Mouse (Mus musculus): ENCODE data around the gene Prkcg. TPM values are rescaled to one million over a fixed set of nuclear protein-coding genes. Genes with fewer than 3 reads are reported as not detected.

The Prkcg gene
- not detected for polyA plus RNA-seq (2017; shearing (Covaris generic))

DNA sequence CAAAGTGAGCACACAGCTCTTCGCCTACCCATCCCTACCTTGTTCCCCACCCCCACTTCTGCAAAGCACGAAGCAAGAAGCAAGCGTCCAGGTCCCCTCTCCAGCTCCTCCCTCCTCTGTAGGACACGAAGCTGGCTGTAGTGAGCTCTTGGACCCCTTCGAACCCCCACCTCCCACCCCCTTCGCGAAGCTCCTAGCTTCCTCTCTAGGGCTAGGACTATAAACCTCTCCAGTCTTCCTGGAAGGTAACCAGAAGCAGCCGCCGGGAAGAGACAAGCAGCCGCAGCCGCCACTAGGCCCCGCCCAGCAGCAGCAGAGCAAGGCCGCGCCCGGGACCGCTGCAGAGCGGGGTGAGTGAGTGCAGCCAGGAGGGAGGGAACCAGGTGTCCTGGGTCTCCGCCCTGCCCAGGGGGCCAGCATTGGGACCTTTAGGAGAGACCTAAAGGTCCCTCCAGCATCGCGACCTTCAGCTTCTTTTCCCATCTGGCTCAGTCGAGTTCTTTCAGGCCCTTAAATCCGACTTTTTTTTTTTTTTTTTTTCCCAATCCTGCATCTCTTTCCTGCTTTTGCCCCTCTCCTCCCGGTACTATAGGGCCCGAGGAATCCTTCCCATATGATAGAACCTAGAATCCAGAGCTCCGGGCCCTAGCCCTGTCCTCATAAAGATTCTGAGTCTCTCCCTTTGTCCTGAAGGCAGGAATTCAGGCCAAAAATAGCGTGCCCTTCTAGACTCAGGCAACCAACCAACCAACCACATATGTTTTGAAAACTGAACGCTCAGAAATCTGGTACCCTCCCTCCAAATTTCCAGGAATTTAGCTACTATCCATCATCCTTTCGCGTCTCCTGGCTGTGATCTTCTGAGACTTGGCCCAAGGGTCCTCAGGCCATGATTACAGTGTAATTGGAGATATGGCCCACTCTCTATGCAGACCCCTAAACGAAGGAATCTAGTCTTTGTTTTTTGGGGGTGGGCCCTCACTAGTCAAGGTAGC lies at the start of gene Prkcg, which contains the start of gene Myadm:
Gene Prkcg (plus strand): TSS at position 204 of the 995 bp plus-strand sequence.
Gene Myadm (plus strand): TSS at position 105 of the 995 bp plus-strand sequence.

DNA sequence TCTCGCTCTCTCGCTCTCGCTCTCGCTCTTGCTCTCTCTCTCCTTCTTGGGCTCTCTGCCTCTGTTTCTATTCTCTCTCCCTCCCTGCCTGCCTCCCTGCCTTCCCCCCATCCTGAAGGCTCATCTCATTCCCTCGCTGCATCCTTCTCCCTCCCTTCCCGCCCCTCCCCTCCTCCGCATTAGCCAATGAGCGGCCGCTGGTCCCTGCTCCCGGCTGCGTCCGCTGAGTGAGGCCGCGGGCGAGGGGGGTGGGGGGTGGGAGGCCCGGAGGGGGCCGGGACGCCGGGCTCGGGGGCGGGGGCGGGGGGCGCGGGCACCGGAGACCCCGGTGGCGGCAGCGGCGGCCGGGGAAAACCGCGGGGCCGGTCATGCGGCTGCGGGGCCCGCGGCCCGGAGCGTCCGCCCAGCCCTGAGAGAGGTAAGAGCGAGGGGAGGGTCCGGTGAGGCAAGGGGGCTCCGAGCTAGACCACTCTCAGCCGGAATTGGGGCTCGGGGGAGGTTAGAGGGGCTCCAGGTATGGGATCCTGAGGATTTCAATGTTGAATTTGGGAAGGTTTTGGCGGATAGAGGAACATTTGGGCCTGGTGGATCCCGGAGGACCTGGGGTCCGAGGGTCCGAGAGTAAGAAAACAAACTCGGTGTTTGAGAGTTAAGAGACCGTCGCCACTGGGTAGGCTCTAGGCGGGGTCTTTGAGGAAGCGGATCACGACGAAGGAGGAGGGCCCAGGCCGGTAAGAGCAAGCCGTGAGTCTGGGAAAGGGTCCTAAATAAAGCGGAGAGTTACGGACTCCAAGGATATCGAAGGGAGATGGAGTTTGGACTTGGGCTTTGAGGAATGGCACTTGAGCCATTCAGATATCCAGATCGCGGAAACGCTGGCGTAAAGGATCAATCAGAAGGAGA lies 43.9 kb downstream of the Prkcg start, which contains the start of gene Cacng7:
Gene Cacng7 (plus strand): TSS at position 337 of the 903 bp plus-strand sequence.

Other genes starting within 250 kb of the Prkcg start
- gene AU018091, start 120.0 kb upstream of the Prkcg start, polyA plus RNA-seq (2017; shearing (Covaris generic)): 0.07 TPM
- gene Nlrp12, start 39.4 kb upstream of the Prkcg start, polyA plus RNA-seq (2017; shearing (Covaris generic)): not detected
- gene Myadm, start 99 bp upstream of the Prkcg start, polyA plus RNA-seq (2017; shearing (Covaris generic)): 5.4 TPM
- not detected for gene Cacng7, start 43.8 kb downstream of the Prkcg start, polyA plus RNA-seq (2017; shearing (Covaris generic))
- not detected for gene Cacng8, start 101.5 kb downstream of the Prkcg start, polyA plus RNA-seq (2017; shearing (Covaris generic))
- gene Cacng6, start 135.0 kb downstream of the Prkcg start, polyA plus RNA-seq (2017; shearing (Covaris generic)): not detected
- gene Tarm1, start 213.4 kb downstream of the Prkcg start, polyA plus RNA-seq (2017; shearing (Covaris generic)): not detected

Data from CD4-positive, CD25-positive, alpha-beta regulatory T cell, adult 9 weeks (primary cell).